Mouse (Mus musculus) thymus, adult 2 months (tissue): ENCODE results near the gene Ephx3.

Experiments
- CTCF ChIP-seq: fragments of 200-500 bp; IDR thresholded peaks from 2 replicates; pipeline ENCODE4 v1.5.1; 2012; ENCODE audit warnings: mild to moderate bottlenecking, control low read depth, low read length, moderate library complexity, borderline replicate concordance; ENCODE audit not compliant: control insufficient read depth, poor library complexity, insufficient read depth; ENCODE audit errors: extremely low read depth
- POLR2A ChIP-seq: fragments of 200-500 bp; IDR thresholded peaks from 2 replicates; pipeline ENCODE4 v1.6.1; 2012; ENCODE audit warnings: mild to moderate bottlenecking, low read length, control low read depth, moderate library complexity; ENCODE audit not compliant: control insufficient read depth, poor library complexity, insufficient read depth; ENCODE audit errors: extremely low read depth

DNA sequence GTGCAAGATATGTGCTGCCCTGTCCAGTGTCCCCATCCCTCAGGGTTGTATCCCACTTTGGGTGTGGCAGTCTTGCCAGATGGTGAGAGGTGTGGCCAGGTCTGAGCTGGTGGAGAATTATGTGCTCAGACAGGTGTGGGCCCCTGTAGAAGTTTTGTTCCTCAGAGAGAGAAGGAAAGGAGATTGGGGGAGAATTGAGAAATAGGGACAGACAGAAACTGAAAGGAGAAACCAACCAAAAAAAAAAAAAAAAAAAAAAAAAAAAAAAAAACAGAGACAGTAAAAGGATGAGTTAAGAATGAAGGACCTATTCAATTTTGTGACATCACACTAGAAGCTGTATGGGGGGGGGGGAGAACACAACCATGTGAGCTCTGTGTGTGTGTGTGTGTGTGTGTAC lies 24.6 kb downstream of the Ephx3 start:
- no peak for TF ChIP-seq CTCF
- no peak for TF ChIP-seq POLR2A
